Mouse (Mus musculus) stomach, embryonic 16.5 days (tissue): ENCODE results near the gene Chd3. TPM values are rescaled to one million over a fixed set of nuclear protein-coding genes. Genes with fewer than 3 reads are reported as not detected.

ENCODE experiments used
- ATAC-seq: fragments of 200-750 bp; cut with Nextera tagmentation; 2 replicates; pipeline ENCODE4 v1.8.0; 2017; ENCODE audit warnings: moderate number of reproducible peaks, moderate TSS enrichment; ENCODE audit not compliant: insufficient read depth, low FRiP score
- H3K27ac ChIP-seq: fragments of 300-500 bp; sonication (generic); 2 replicates; pipeline ENCODE4 v1.5.1; 2014; ENCODE audit warnings: low read length
- H3K27me3 ChIP-seq: fragments of 300-500 bp; sonication (generic); 2 replicates; pipeline ENCODE4 v1.6.1; 2014; ENCODE audit warnings: low read length, control low read depth, mixed read lengths; ENCODE audit not compliant: control insufficient read depth, insufficient read depth
- H3K36me3 ChIP-seq: fragments of 300-500 bp; sonication (generic); 2 replicates; pipeline ENCODE4 v1.6.1; 2014; ENCODE audit warnings: low read length; ENCODE audit not compliant: control insufficient read depth, insufficient read depth
- H3K4me1 ChIP-seq: fragments of 300-500 bp; sonication (generic); 2 replicates; pipeline ENCODE4 v1.6.1; 2014; ENCODE audit warnings: low read length, control low read depth, mixed read lengths; ENCODE audit not compliant: control insufficient read depth, insufficient read depth
- H3K4me2 ChIP-seq: fragments of 300-500 bp; sonication (generic); 2 replicates; pipeline ENCODE4 v1.6.1; 2014; ENCODE audit warnings: low read depth, low read length, mixed read lengths
- H3K4me3 ChIP-seq: fragments of 300-500 bp; sonication (generic); replicated peaks from 2 replicates; pipeline ENCODE4 v1.5.1; 2014; ENCODE audit warnings: mild to moderate bottlenecking, low read length
- H3K9ac ChIP-seq: fragments of 300-500 bp; sonication (generic); 2 replicates; pipeline ENCODE4 v1.6.1; 2014; ENCODE audit warnings: low read length
- H3K9me3 ChIP-seq: fragments of 300-500 bp; sonication (generic); replicated peaks from 2 replicates; pipeline ENCODE4 v1.6.1; 2016; ENCODE audit warnings: low read length, control low read depth; ENCODE audit not compliant: control insufficient read depth
- WGBS: fragments of 180-500 bp; shearing (Covaris S2); extraction: QIAGEN DNeasy Blood & Tissue Kit; methylation state at CpG from one replicate; pipeline ENCODE4 v1.1.7; 2014; 5-methylcytosine and 5-hydroxymethylcytosine counted together
- polyA plus RNA-seq: library from polyadenylated mRNA; unstranded; fragments of >200 nt; fragmentation: Nextera tagmentation; extraction: Ambion mirVana; gene quantifications from 2 replicates; pipeline ENCODE4 v1.2.1, GENCODE M21; 2015

The Chd3 gene
- polyA plus RNA-seq, 1 experiment from 2014 or later: 55.4 TPM

- 88% methylated on average over 9 of the region's 9 CpGs for WGBS
- no peak for ATAC-seq
- no peak overlapping the region for H3K27ac ChIP-seq
Measured at GRCm38 (mm10) chr11:69305291-69305690, 63.9 kb downstream of the Chd3 start.

GRCm38 (mm10) chr11:69302817-69303216 lies 66.4 kb downstream of the Chd3 start:
- H3K27ac ChIP-seq: no peak overlapping the region
- no peak overlapping the region for H3K4me3 ChIP-seq
- no peak for ATAC-seq
- H3K4me2 ChIP-seq: no peak overlapping the region
- WGBS: 77% methylated on average over 7 of the region's 7 CpGs
- 0 out of 2 replicates have a peak, but pooled peaks cover 2% of the 10 kb centered on the region for H3K36me3 ChIP-seq
- no peaks in the 10 kb centered on the region for H3K9me3 ChIP-seq
- H3K9ac ChIP-seq: no peak overlapping the region
- H3K4me1 ChIP-seq: no peaks in the 10 kb centered on the region
- H3K27me3 ChIP-seq: no peaks in the 10 kb centered on the region

More at GRCm38 (mm10) chr11:69305291-69305690, 63.9 kb downstream of the Chd3 start:
- H3K27me3 ChIP-seq: no peaks in the 10 kb centered on the region
- H3K9ac ChIP-seq: no peak overlapping the region
- H3K36me3 ChIP-seq: peaks cover 8% of the 10 kb centered on the region
- H3K4me3 ChIP-seq: no peak overlapping the region
- H3K9me3 ChIP-seq: no peaks in the 10 kb centered on the region
- no peak overlapping the region for H3K4me2 ChIP-seq
- no peaks in the 10 kb centered on the region for H3K4me1 ChIP-seq

- no peak for ATAC-seq
- Histone ChIP-seq H3K4me3 (no peak overlapping the region), H3K9ac (peak overlapping the region; percentile 13; the same call in 1 of the 2 replicates), H3K4me1 (no peaks in the 10 kb centered on the region), H3K27ac (no peak overlapping the region), H3K36me3 (0 out of 2 replicates have a peak, but pooled peaks cover 2% of the 10 kb centered on the region), H3K4me2 (no peak overlapping the region), H3K9me3 (no peaks in the 10 kb centered on the region), H3K27me3 (no peaks in the 10 kb centered on the region)
- WGBS: 70% methylated on average over 7 of the region's 7 CpGs
Measured at GRCm38 (mm10) chr11:69298231-69298630, 71.0 kb downstream of the Chd3 start.

GRCm38 (mm10) chr11:69297799-69298198 lies 71.4 kb downstream of the Chd3 start:
- no peak for ATAC-seq
- 68% methylated on average over 2 of the region's 2 CpGs for WGBS

GRCm38 (mm10) chr11:69295286-69295685 lies 73.9 kb downstream of the Chd3 start:
- 83% methylated on average over 3 of the region's 3 CpGs for WGBS
- Histone ChIP-seq H3K36me3 (0 out of 2 replicates have a peak, but pooled peaks cover 2% of the 10 kb centered on the region), H3K9ac (no peak overlapping the region), H3K27ac (no peak overlapping the region), H3K4me3 (no peak overlapping the region), H3K4me2 (no peak overlapping the region), H3K9me3 (no peaks in the 10 kb centered on the region), H3K4me1 (no peaks in the 10 kb centered on the region), H3K27me3 (no peaks in the 10 kb centered on the region)
- no peak for ATAC-seq

More at GRCm38 (mm10) chr11:69297799-69298198, 71.4 kb downstream of the Chd3 start:
- no peaks in the 10 kb centered on the region for H3K27me3 ChIP-seq
- 0 out of 2 replicates have a peak, but pooled peaks cover 2% of the 10 kb centered on the region for H3K36me3 ChIP-seq
- no peak overlapping the region for H3K27ac ChIP-seq
- no peak overlapping the region for H3K9ac ChIP-seq
- H3K4me2 ChIP-seq: no peak overlapping the region
- H3K4me3 ChIP-seq: no peak overlapping the region
- no peaks in the 10 kb centered on the region for H3K4me1 ChIP-seq
- H3K9me3 ChIP-seq: no peaks in the 10 kb centered on the region

Other genes starting within 250 kb of the Chd3 start
- gene Hes7, start 249.0 kb downstream of the Chd3 start, polyA plus RNA-seq: 0.40 and 0.69 TPM in 2 replicates
- gene 9130213A22Rik, start 246.8 kb downstream of the Chd3 start, polyA plus RNA-seq: 0.27 and 0.61 TPM in 2 replicates
- gene Aloxe3, start 243.5 kb downstream of the Chd3 start, polyA plus RNA-seq: 2.0 and 5.4 TPM in 2 replicates
- gene Alox12b, start 212.4 kb downstream of the Chd3 start, polyA plus RNA-seq: 42.2 and 90.0 TPM in 2 replicates
- gene Alox8, start 171.6 kb downstream of the Chd3 start, polyA plus RNA-seq: 0.35 and 0.42 TPM in 2 replicates
- gene Gucy2e, start 132.4 kb downstream of the Chd3 start, polyA plus RNA-seq: not detected in 2 replicates
- gene Cntrob, start 45.6 kb downstream of the Chd3 start, polyA plus RNA-seq: 18.3 and 18.9 TPM in 2 replicates
- gene Trappc1, start 45.4 kb downstream of the Chd3 start, polyA plus RNA-seq: 131 and 147 TPM in 2 replicates
- 0.65 and 0.79 TPM in 2 replicates for gene Kcnab3, start 43.1 kb downstream of the Chd3 start, polyA plus RNA-seq
- gene Rnf227, start 28.9 kb downstream of the Chd3 start, polyA plus RNA-seq: 11.8 TPM in 2 replicates
- gene Naa38, start 26.1 kb upstream of the Chd3 start, polyA plus RNA-seq: 144 and 148 TPM in 2 replicates
- 29.4 TPM in 2 replicates for gene Cyb5d1, start 26.2 kb upstream of the Chd3 start, polyA plus RNA-seq
- gene Tmem88, start 28.8 kb upstream of the Chd3 start, polyA plus RNA-seq: 26.4 and 28.7 TPM in 2 replicates
- gene Kdm6b, start 44.3 kb upstream of the Chd3 start, polyA plus RNA-seq: 21.2 and 21.4 TPM in 2 replicates
- 0.54 and 0.69 TPM in 2 replicates for gene Dnah2, start 179.7 kb upstream of the Chd3 start, polyA plus RNA-seq
- gene Efnb3, start 190.8 kb upstream of the Chd3 start, polyA plus RNA-seq: 7.2 and 7.3 TPM in 2 replicates
- 19.3 and 21.6 TPM in 2 replicates for gene Wrap53, start 210.8 kb upstream of the Chd3 start, polyA plus RNA-seq
- 118 and 120 TPM in 2 replicates for gene Trp53, start 211.0 kb upstream of the Chd3 start, polyA plus RNA-seq
- 9.5 and 10.4 TPM in 2 replicates for gene Atp1b2, start 236.5 kb upstream of the Chd3 start, polyA plus RNA-seq
- gene Shbg, start 248.5 kb upstream of the Chd3 start, polyA plus RNA-seq: 1.3 and 2.2 TPM in 2 replicates